Mouse (Mus musculus) olfactory bulb, adult 2 months (tissue): ENCODE data around the gene Prf1. TPM values are rescaled to one million over a fixed set of nuclear protein-coding genes. Genes with fewer than 3 reads are reported as not detected.

ENCODE experiments used
- H3K27ac ChIP-seq: fragments of 200-500 bp; 2 replicates; pipeline ENCODE4 v1.5.1; 2012; ENCODE audit warnings: low read depth, low read length; ENCODE audit not compliant: insufficient read depth
- H3K4me1 ChIP-seq: fragments of 200-500 bp; 2 replicates; pipeline ENCODE4 v1.6.1; 2012; ENCODE audit warnings: low read length; ENCODE audit not compliant: control insufficient read depth, insufficient read depth
- H3K4me3 ChIP-seq: fragments of 200-500 bp; 2 replicates; pipeline ENCODE4 v1.5.1; 2012; ENCODE audit warnings: mild to moderate bottlenecking, low read depth, low read length, moderate library complexity; ENCODE audit not compliant: insufficient read depth
- CTCF ChIP-seq: fragments of 200-500 bp; IDR thresholded peaks from 2 replicates; pipeline ENCODE4 v1.5.1; 2012; ENCODE audit warnings: low read depth, mild to moderate bottlenecking, low read length, moderate library complexity; ENCODE audit not compliant: insufficient read depth
- POLR2A ChIP-seq: fragments of 200-500 bp; IDR thresholded peaks from 2 replicates; pipeline ENCODE4 v1.6.1; 2012; ENCODE audit warnings: mild to moderate bottlenecking, low read depth, low read length, moderate library complexity; ENCODE audit not compliant: insufficient read depth
- WGBS: fragments of 180-500 bp; shearing (Covaris S2); methylation state at CpG from one replicate; pipeline ENCODE4 v1.1.7; 2018; 5-methylcytosine and 5-hydroxymethylcytosine counted together
- polyA plus RNA-seq: library from polyadenylated mRNA; stranded (reverse); fragments of >200 nt; gene quantifications from 2 replicates; pipeline ENCODE4 v1.2.4, GENCODE M21; 2012; ENCODE audit warnings: low replicate concordance; ENCODE audit not compliant: missing spikeins, insufficient read depth, insufficient read length

Prf1 gene
- polyA plus RNA-seq, result not detected in 2 replicates

DNA sequence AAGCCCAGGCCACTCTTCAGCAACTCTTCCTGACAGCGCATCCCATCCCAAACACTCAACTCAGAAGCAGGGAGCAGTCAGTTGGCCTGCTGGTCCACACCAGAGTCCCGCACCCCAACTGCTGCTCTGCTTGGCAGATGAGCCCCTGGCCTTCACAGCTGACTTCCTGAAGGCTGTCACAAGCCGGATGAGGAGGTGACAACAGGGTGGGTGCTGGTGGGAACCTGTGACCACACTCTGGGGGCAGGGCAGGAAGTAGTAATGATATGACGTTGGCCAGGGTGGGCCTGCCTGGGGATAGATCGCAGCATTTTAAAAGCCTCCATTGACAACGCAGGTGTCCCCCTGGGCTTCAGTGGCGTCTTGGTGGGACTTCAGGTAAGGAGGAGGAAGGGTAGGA is at the start of gene Prf1:
TSS of gene Prf1 (plus strand) at position 357 of the 400 bp plus-strand sequence.
- 89% methylated on average over 7 of the region's 7 CpGs for WGBS
- no peaks in the 10 kb centered on the region for H3K4me1 ChIP-seq
- no peak within 1 kb of the TSS for H3K27ac ChIP-seq
- TF ChIP-seq POLR2A (no peak), CTCF (no peak)
- H3K4me3 ChIP-seq, result no peak within 1 kb of the TSS

DNA sequence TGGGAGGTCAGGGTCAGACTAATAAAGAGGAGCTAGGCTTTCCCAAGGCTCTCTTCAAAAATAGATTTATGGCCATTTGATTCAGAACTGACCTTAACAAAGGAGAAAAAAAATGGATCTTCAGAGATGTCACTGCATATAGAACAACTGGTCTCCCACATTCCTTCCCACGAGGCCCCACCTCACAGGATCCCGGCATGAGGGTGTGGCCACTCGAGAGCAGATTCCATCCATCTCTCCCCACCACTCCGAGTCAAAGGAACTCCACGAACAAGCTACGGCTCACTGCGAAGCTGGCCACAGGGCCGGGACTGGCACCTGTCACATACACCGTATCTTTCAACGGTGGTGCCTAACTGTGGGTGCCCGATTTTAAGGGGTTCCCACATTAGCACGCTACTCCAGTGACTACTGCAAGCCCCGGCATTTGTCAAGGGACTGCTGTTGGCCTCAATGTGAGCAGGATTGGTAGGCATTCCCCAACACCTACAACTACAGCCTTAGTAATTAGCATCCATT is 49.0 kb upstream of the Prf1 start:
- WGBS, result 81% methylated on average over 13 of the region's 13 CpGs
- Histone ChIP-seq H3K27ac (no peak overlapping the region), H3K4me3 (no peak overlapping the region), H3K4me1 (peaks cover 8% of the 10 kb centered on the region; the same call in 1 of the 2 replicates)
- no peak for TF ChIP-seq CTCF
- TF ChIP-seq POLR2A, result no peak

DNA sequence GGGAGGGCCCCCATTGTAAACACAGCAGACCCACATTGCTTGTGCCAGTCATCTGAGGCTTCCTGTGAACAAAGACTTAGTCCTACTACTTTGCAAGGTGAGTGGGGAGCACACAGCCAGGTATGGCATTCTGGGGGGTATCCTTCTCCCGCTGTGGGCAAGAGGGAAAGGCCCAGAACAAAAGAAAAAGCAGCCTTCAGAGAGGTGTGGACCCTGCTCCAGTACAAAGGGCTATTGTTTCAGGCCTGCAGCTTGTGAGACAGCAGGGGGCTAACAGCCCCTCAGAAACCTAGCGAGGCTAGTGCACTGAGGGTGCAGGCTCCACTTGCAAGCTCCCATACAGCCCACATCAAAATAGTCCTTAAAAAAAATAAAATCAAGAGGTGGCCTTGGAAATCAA is 47.7 kb upstream of the Prf1 start:
- no peak overlapping the region for H3K4me3 ChIP-seq
- TF ChIP-seq POLR2A (no peak), CTCF (no peak)
- no peak overlapping the region for H3K27ac ChIP-seq
- WGBS, result 64% methylated on average over 2 of the region's 2 CpGs
- H3K4me1 ChIP-seq, result peaks cover 13% of the 10 kb centered on the region; the same call in 1 of the 2 replicates

DNA sequence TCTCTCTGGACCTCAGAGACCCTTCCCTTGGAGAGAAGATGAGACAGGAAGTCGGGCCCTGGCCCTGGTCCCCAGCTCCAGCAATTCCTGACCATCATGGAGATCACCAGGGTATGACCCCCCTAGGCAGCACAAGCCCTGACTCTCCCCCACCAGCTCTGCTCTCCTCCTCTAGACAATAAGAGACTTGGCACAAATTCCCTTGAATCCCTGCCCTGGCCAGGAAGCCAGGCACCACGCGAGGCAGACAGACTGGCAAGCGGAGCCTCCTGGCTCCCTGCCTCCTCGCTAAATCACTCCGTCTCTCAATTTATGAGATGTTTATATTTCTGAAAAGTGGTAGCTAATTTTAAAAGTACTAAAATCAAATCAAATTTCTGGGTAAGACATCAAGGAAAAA is 42.9 kb upstream of the Prf1 start:
- no peak overlapping the region for H3K4me3 ChIP-seq
- no peak for TF ChIP-seq POLR2A
- TF ChIP-seq CTCF, result no peak
- peaks cover 14% of the 10 kb centered on the region for H3K4me1 ChIP-seq
- 65% methylated on average over 6 of the region's 6 CpGs for WGBS
- H3K27ac ChIP-seq, result no peak overlapping the region

DNA sequence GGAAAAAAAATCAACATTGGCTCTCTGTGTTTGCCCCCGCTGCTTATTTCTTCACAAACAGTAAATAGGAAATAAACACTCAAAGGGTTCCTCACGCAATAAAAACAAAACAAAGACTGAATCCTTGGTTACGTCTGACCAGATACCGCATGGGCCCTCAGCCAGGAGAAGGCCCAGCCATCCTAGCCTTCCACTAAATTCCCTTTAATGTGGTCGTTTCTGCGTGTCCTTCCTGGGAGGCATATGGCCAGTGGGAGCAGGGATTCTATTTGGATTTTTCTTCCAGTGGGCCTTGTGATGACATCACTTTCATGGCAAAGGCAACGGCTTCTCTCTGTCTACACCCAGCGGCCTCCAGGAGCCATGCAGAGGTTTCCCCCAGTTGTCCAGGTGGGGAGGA is 42.4 kb upstream of the Prf1 start:
- peaks cover 14% of the 10 kb centered on the region for H3K4me1 ChIP-seq
- 69% methylated on average over 8 of the region's 8 CpGs for WGBS
- TF ChIP-seq CTCF (no peak), POLR2A (no peak)
- H3K4me3 ChIP-seq, result no peak overlapping the region
- no peak overlapping the region for H3K27ac ChIP-seq

DNA sequence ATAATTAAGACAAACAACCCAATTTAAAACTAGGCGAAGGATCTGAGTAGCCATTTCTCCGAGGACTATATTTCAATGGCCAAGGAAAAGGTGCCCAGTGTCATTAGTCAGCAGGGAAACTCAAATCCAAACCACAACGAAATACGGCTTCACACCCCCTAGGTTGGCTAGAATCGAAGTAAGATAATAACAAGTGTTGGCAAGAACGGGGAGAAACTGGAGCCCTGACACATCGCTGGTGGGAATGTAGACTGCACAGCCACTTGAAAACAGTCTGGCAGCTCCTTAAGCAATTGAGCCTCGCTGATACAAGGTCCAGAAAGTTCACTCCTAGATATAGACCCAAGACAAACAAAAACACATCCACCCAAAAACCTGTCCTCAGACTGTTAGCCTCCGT is 41.0 kb upstream of the Prf1 start:
- Histone ChIP-seq H3K27ac (no peak overlapping the region), H3K4me3 (no peak overlapping the region), H3K4me1 (peaks cover 14% of the 10 kb centered on the region)
- TF ChIP-seq POLR2A (no peak), CTCF (no peak)
- 89% methylated on average over 9 of the region's 9 CpGs for WGBS

DNA sequence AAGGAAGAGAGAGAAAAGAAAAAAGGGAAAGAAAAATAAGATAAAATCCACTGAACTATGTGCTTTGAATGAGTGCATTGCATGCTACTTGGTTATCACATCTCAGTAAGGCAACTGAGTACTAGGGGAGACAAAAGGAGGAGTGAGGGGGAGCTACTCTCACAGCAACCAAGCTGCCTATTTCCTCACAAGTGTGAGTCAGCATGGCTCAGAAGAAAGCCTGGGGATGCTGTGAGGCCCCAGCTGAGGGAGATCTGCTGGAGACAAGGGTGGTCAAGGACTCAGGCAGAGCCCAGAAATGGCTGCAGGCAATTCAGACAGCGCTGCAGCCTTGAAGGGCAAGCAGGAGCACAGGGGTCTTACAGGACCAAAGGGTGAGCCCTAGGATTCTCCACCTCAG is 39.5 kb upstream of the Prf1 start:
- 64% methylated on average over 1 of the region's 1 CpGs for WGBS
- no peak overlapping the region for H3K27ac ChIP-seq
- no peak overlapping the region for H3K4me3 ChIP-seq
- peaks cover 14% of the 10 kb centered on the region for H3K4me1 ChIP-seq
- TF ChIP-seq CTCF (no peak), POLR2A (no peak)

DNA sequence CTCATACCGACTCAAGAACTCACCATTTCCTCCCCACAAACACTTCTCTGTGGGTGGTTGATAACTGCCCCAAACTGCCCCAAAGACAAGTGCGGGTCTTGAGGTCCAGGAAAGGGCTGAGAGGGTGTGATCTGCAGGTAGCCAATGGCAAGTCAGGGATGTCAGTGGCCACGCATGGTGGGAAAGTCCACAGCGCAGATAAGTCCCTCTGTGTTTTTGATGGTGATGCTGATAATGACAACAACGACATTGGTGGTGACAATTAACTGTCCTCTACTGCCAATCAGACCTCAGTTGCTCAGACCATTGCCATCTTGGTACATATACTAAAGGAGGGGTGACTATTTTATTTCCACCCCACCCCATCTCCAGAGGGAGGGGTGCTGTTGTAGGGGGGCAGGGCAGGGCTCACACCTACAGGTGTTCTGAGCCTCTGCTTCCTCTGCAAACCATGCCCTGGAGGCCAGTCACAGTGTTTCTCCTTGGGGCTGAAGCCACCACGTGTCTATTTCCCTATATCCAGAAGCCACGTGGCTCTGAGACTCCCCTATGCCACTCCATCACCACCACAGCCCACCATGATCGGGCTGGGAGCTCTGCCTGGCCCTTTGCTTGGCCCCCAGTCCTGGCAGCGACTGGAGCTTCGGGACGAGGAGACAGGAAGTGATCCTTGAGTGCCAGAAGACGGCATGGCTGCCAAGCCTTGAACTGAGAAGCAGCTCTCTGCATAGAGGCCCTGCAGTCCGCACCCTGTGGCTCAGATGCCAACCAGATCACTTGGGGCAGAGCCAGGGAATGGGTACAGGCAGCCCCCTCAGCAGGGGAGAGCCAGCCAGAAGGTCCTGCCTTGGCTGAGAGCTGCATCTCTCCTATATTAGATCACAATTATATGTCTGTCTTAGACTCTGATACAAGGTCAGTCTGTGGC is 36.1 kb upstream of the Prf1 start:
- no peak overlapping the region for H3K4me3 ChIP-seq
- no peak overlapping the region for H3K27ac ChIP-seq
- 67% methylated on average over 13 of the region's 13 CpGs for WGBS
- TF ChIP-seq POLR2A (no peak), CTCF (no peak)
- peaks cover 8% of the 10 kb centered on the region for H3K4me1 ChIP-seq

DNA sequence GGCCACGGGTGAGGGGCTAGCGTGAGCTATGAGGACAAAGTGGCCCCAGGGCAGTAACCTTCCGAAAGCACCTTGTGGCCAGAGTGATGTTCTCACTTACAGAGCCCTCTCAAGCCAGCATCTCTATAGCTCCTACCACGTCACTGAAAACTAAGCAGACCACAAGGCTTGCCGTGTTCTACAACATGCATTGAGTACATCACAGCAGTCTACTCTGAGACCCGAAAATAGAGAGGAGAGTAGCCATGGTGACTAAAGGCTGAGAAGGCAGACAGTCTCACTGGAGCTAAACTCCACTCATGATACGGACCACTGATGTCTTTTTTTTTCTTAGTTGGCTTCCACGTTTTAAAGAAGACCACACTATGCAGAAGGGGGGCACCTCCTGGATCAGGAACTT is 34.0 kb upstream of the Prf1 start:
- peaks cover under 1% of the 10 kb centered on the region; the same call in 1 of the 2 replicates for H3K4me1 ChIP-seq
- TF ChIP-seq CTCF (no peak), POLR2A (no peak)
- WGBS, result 75% methylated on average over 8 of the region's 8 CpGs
- H3K4me3 ChIP-seq, result no peak overlapping the region
- no peak overlapping the region for H3K27ac ChIP-seq

DNA sequence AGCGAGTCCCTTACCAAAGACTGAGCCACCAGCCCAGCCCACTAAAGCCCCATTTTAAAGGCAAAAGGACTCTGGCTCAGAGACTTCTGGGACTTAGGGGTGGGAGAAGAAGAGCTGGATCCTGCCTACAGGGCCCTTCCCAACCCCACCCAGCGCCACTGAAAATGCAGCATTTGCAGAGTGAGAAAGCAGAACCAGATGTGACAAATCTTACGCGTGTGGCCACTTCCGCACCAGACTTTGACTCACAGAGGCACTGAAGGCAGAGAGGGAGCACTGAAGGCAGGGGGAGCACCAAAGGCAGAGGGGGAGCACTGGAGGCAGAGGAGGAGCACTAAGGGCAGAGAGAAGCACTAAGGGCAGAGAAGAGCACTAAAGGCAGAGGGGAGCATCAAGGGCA is 30.3 kb upstream of the Prf1 start:
- H3K4me3 ChIP-seq, result no peak overlapping the region
- H3K4me1 ChIP-seq, result no peaks in the 10 kb centered on the region
- TF ChIP-seq POLR2A (no peak), CTCF (no peak)
- 94% methylated on average over 5 of the region's 5 CpGs for WGBS
- H3K27ac ChIP-seq, result no peak overlapping the region
